In the genomic region with DNA sequence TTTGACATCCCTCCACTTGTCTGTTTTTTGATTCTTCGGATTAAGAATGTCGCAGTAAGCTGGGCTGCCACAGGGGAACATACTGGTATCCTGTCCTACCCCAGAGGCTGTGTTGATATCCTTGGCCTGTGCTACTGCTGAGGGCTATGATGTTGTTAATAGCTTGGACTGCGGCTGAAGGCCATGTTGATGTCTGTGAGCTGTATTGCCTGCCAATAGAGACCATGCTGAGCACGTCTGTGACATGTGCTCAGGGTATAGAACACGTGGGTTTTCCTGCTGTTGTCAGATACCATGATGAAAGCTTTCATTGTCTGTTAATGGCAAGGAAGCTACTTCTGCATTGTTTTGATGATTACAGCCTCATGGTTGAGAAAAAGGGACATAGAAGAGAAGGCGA, we compare ENCODE assay signal across 19 mouse cellular contexts.
A peak's percentile ranks its signal among the peaks of the same experiment; 100 is the strongest.
DNase-seq lines count a peak whose midpoint lies in the region; ATAC-seq and TF ChIP-seq lines count a peak whose summit lies in the region.
"Had no signal": no experiment of that assay in that cellular context is flagged by ENCODE, and none has a peak within 500 bp of the region (broad histone marks: within the 10 kb centered on the region; RNA-seq: fewer than 3 reads in every experiment).

No protein-coding gene starts in this region.

- no peak for TF ChIP-seq CTCF in hindbrain, postnatal 0 days (IDR thresholded peaks at IDR 0.05; ENCODE audit: low read depth)
- TF ChIP-seq CTCF in midbrain, postnatal 0 days (IDR thresholded peaks at IDR 0.05), result no peak
- no peak for TF ChIP-seq CTCF in layer of hippocampus, adult 2 months (conservative IDR thresholded peaks at IDR 0.05)

- no peaks in the 10 kb centered on the region for H3K9me3 ChIP-seq in forebrain, embryonic 13.5 days (replicated peaks)
- no peaks in the 10 kb centered on the region for H3K9me3 ChIP-seq in forebrain, embryonic 12.5 days
- no peaks in the 10 kb centered on the region for H3K9me3 ChIP-seq in hindbrain, postnatal 0 days (ENCODE audit: low read length)
- no peaks in the 10 kb centered on the region for H3K9me3 ChIP-seq in hindbrain, embryonic 13.5 days
- no peaks in the 10 kb centered on the region for H3K9me3 ChIP-seq in midbrain, postnatal 0 days (ENCODE audit: low read length)
- H3K9me3 ChIP-seq in midbrain, embryonic 10.5 days (replicated peaks), result no peaks in the 10 kb centered on the region
- no peaks in the 10 kb centered on the region for H3K9me3 ChIP-seq in forebrain, embryonic 16.5 days (ENCODE audit: control insufficient read depth, low read length)
- H3K9me3 ChIP-seq: embryonic facial prominence, embryonic 15.5 days; heart, embryonic 12.5 days; hindbrain, embryonic 10.5 days had no signal

- DNase-seq in hindbrain, postnatal 0 days (ENCODE audit: low spot score), result no peak
- DNase-seq in midbrain, postnatal 0 days (ENCODE audit: low spot score), result peak; percentile 33
- no peak for DNase-seq in midbrain, embryonic 10.5 days (ENCODE audit: low spot score)
- DNase-seq in layer of hippocampus, adult 2 months (ENCODE audit: low spot score in 2 of 2), result no peak
- DNase-seq: adrenal gland, adult 2 months; adrenal gland, postnatal 25 days; cerebellum, adult 2 months; gastrocnemius, adult 2 months; gastrocnemius, postnatal 25 days had no signal

- no peaks in the 10 kb centered on the region for H3K36me3 ChIP-seq in forebrain, embryonic 13.5 days (ENCODE audit: poor library complexity, severe bottlenecking)
- H3K36me3 ChIP-seq in forebrain, embryonic 12.5 days (replicated peaks), result no peaks in the 10 kb centered on the region
- H3K36me3 ChIP-seq in hindbrain, postnatal 0 days (ENCODE audit: insufficient read depth, low read length), result no peaks in the 10 kb centered on the region
- H3K36me3 ChIP-seq in hindbrain, embryonic 13.5 days, result no peaks in the 10 kb centered on the region
- H3K36me3 ChIP-seq in midbrain, postnatal 0 days (ENCODE audit: insufficient read depth, low read length), result no peaks in the 10 kb centered on the region
- no peaks in the 10 kb centered on the region for H3K36me3 ChIP-seq in midbrain, embryonic 10.5 days
- H3K36me3 ChIP-seq in forebrain, embryonic 16.5 days (ENCODE audit: control insufficient read depth, insufficient read depth), result no peaks in the 10 kb centered on the region
- H3K36me3 ChIP-seq: embryonic facial prominence, embryonic 15.5 days; heart, embryonic 12.5 days; hindbrain, embryonic 10.5 days had no signal

- no peaks in the 10 kb centered on the region for H3K4me1 ChIP-seq in forebrain, embryonic 13.5 days
- H3K4me1 ChIP-seq in forebrain, embryonic 12.5 days, result no peaks in the 10 kb centered on the region
- H3K4me1 ChIP-seq in hindbrain, postnatal 0 days (ENCODE audit: insufficient read depth, low read length), result no peaks in the 10 kb centered on the region
- H3K4me1 ChIP-seq in hindbrain, embryonic 13.5 days (replicated peaks), result 0 out of 2 replicates have a peak, but pooled peaks cover 4% of the 10 kb centered on the region
- no peaks in the 10 kb centered on the region for H3K4me1 ChIP-seq in midbrain, postnatal 0 days (ENCODE audit: insufficient read depth, low read length)
- H3K4me1 ChIP-seq in midbrain, embryonic 10.5 days, result no peaks in the 10 kb centered on the region
- no peaks in the 10 kb centered on the region for H3K4me1 ChIP-seq in forebrain, embryonic 16.5 days (replicated peaks; ENCODE audit: control insufficient read depth, insufficient read depth, low read length)
- H3K4me1 ChIP-seq: embryonic facial prominence, embryonic 15.5 days; heart, embryonic 12.5 days; hindbrain, embryonic 10.5 days had no signal

- no peak overlapping the region for H3K4me3 ChIP-seq in forebrain, embryonic 13.5 days
- H3K4me3 ChIP-seq in forebrain, embryonic 12.5 days (replicated peaks), result no peak overlapping the region
- H3K4me3 ChIP-seq in hindbrain, postnatal 0 days (ENCODE audit: low read length), result no peak overlapping the region
- no peak overlapping the region for H3K4me3 ChIP-seq in hindbrain, embryonic 13.5 days
- H3K4me3 ChIP-seq in midbrain, postnatal 0 days (ENCODE audit: low read depth, low read length), result no peak overlapping the region
- no peak overlapping the region for H3K4me3 ChIP-seq in midbrain, embryonic 10.5 days
- no peak overlapping the region for H3K4me3 ChIP-seq in forebrain, embryonic 16.5 days (replicated peaks; ENCODE audit: low read length)
- H3K4me3 ChIP-seq in layer of hippocampus, adult 2 months, result no peak overlapping the region
- H3K4me3 ChIP-seq: embryonic facial prominence, embryonic 15.5 days; erythroblast, embryonic 14.5 days; gastrocnemius, adult 2 months; heart, embryonic 12.5 days; hindbrain, embryonic 10.5 days had no signal

- peak; percentile 77; the same call in 1 of the 2 replicates for ATAC-seq in forebrain, embryonic 13.5 days
- no peak for ATAC-seq in forebrain, embryonic 12.5 days (ENCODE audit: low FRiP score)
- peak; percentile 59 for ATAC-seq in hindbrain, postnatal 0 days
- no peak for ATAC-seq in hindbrain, embryonic 13.5 days (ENCODE audit: low FRiP score)
- ATAC-seq in midbrain, postnatal 0 days (ENCODE audit: low FRiP score), result no peak
- 0 out of 2 replicates have a peak, but pooled peaks have one; percentile 28 for ATAC-seq in forebrain, embryonic 16.5 days
- ATAC-seq: inflammation-experienced regulatory T-cells, adult 6 months; intestine, postnatal 0 days had no signal

- H3K27ac ChIP-seq in forebrain, embryonic 13.5 days, result no peak overlapping the region
- no peak overlapping the region for H3K27ac ChIP-seq in forebrain, embryonic 12.5 days
- no peak overlapping the region for H3K27ac ChIP-seq in hindbrain, postnatal 0 days
- no peak overlapping the region for H3K27ac ChIP-seq in hindbrain, embryonic 13.5 days
- H3K27ac ChIP-seq in midbrain, postnatal 0 days (ENCODE audit: low read depth, low read length), result no peak overlapping the region
- H3K27ac ChIP-seq in midbrain, embryonic 10.5 days (replicated peaks), result no peak overlapping the region
- H3K27ac ChIP-seq in forebrain, embryonic 16.5 days (ENCODE audit: low read length), result no peak overlapping the region
- no peak overlapping the region for H3K27ac ChIP-seq in layer of hippocampus, adult 2 months
- H3K27ac ChIP-seq: embryonic facial prominence, embryonic 15.5 days; gastrocnemius, adult 2 months; hindbrain, embryonic 10.5 days had no signal

- H3K27me3 ChIP-seq in forebrain, embryonic 13.5 days, result no peaks in the 10 kb centered on the region
- no peaks in the 10 kb centered on the region for H3K27me3 ChIP-seq in forebrain, embryonic 12.5 days
- no peaks in the 10 kb centered on the region for H3K27me3 ChIP-seq in hindbrain, postnatal 0 days (ENCODE audit: insufficient read depth, low read length)
- no peaks in the 10 kb centered on the region for H3K27me3 ChIP-seq in hindbrain, embryonic 13.5 days
- H3K27me3 ChIP-seq in midbrain, postnatal 0 days (ENCODE audit: insufficient read depth, low read length), result no peaks in the 10 kb centered on the region
- no peaks in the 10 kb centered on the region for H3K27me3 ChIP-seq in midbrain, embryonic 10.5 days (ENCODE audit: low read depth, poor library complexity, severe bottlenecking)
- no peaks in the 10 kb centered on the region for H3K27me3 ChIP-seq in forebrain, embryonic 16.5 days (replicated peaks; ENCODE audit: control insufficient read depth, insufficient read depth, low read length)
- H3K27me3 ChIP-seq: embryonic facial prominence, embryonic 15.5 days; heart, embryonic 12.5 days had no signal

- no peak overlapping the region for H3K9ac ChIP-seq in forebrain, embryonic 13.5 days
- H3K9ac ChIP-seq in forebrain, embryonic 12.5 days, result no peak overlapping the region
- H3K9ac ChIP-seq in hindbrain, postnatal 0 days (replicated peaks; ENCODE audit: low read length), result no peak overlapping the region
- no peak overlapping the region for H3K9ac ChIP-seq in hindbrain, embryonic 13.5 days
- H3K9ac ChIP-seq in midbrain, postnatal 0 days (replicated peaks; ENCODE audit: low read length, poor library complexity, severe bottlenecking), result no peak overlapping the region
- H3K9ac ChIP-seq in forebrain, embryonic 16.5 days (replicated peaks; ENCODE audit: low read depth, low read length), result no peak overlapping the region
- H3K9ac ChIP-seq: embryonic facial prominence, embryonic 15.5 days; heart, embryonic 12.5 days had no signal

- 49% methylated on average over 6 of the region's 6 CpGs for WGBS in forebrain, embryonic 13.5 days
- 62% methylated on average over 6 of the region's 6 CpGs for WGBS in forebrain, embryonic 12.5 days
- WGBS in hindbrain, postnatal 0 days, result 47% methylated on average over 6 of the region's 6 CpGs
- WGBS in hindbrain, embryonic 13.5 days, result 61% methylated on average over 6 of the region's 6 CpGs
- 72% methylated on average over 6 of the region's 6 CpGs for WGBS in midbrain, postnatal 0 days
- WGBS in midbrain, embryonic 10.5 days, result 82% methylated on average over 6 of the region's 6 CpGs
- WGBS in forebrain, embryonic 16.5 days, result 46% methylated on average over 6 of the region's 6 CpGs

- H3K4me2 ChIP-seq in forebrain, embryonic 13.5 days, result no peak overlapping the region
- no peak overlapping the region for H3K4me2 ChIP-seq in forebrain, embryonic 12.5 days
- no peak overlapping the region for H3K4me2 ChIP-seq in hindbrain, postnatal 0 days (ENCODE audit: low read depth, low read length)
- no peak overlapping the region for H3K4me2 ChIP-seq in hindbrain, embryonic 13.5 days
- no peak overlapping the region for H3K4me2 ChIP-seq in midbrain, postnatal 0 days (ENCODE audit: low read depth, low read length, poor library complexity, severe bottlenecking)
- no peak overlapping the region for H3K4me2 ChIP-seq in forebrain, embryonic 16.5 days (ENCODE audit: low read length)
- H3K4me2 ChIP-seq: embryonic facial prominence, embryonic 15.5 days; heart, embryonic 12.5 days had no signal

Comparison
In these comparisons a context has a peak if more than half of its experiments do, and no peak if none do; other contexts are left out.
1. ATAC-seq: peak in forebrain, embryonic 13.5 days (single experiment), hindbrain, postnatal 0 days (single experiment) and forebrain, embryonic 16.5 days (single experiment); none in forebrain, embryonic 12.5 days (single experiment), hindbrain, embryonic 13.5 days (single experiment) and midbrain, postnatal 0 days (single experiment).